Mouse (Mus musculus) induced T-regulatory cell, adult 2 months (primary cell): Measurements from ENCODE around the gene Samd15.

Experiments used
- DNase-seq: peaks from one replicate; pipeline ENCODE4 v3.0.0-alpha.2; 2012; ENCODE audit warnings: low read depth

The Samd15 gene

DNA sequence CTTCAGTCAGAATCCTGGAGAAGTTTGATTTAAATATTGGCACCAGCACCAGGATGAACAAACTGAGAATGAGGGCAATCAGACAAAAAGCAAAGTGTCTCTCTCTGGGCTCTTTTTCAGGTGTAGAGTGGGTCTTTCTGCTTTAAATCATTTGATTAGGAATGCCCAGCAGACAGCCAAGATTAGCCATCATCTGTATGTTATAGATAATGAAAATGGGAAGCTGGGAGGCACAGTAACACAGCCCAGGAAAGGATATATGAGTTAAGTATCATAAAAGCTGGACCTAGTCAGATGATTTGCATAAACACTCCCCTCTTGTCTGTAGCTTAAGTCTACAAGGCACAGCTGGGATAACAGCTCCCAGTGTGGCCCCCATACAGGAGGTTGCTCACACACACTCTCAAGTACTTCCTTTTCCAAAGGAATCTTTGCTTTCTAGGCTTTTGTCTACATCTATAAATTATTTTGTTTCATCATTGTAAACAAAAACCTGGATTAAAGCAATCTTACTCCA, 30.9 kb downstream of the Samd15 start:
- no peak for DNase-seq

DNA sequence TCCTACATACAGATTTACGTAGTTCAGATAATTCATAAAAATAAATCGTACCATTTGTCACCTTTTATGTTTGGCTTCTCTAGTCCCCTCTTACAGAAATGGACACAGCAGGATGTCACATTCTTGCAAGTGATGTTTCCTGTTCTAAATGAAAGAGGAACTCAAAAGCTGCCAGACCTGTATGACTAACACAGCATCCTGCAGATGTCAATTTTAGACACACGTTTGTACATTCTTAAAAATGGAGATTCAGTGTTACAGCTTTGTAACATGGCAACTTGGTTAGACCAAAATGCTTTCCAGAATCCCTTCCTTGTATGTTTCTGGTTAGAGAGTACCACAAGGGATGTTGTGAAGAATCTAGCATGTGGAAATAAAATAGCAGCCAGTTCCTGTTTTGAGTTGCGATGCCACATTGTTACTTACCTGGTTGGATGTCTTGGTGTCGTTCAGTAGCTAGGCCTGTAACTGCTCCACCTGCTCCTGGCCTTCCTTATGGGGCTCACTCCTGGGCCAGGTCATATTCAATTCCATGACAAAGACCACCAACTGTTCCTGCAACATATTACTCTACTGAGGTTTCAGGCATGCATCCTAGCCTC, 37.5 kb downstream of the Samd15 start:
- DNase-seq = peak; percentile 25

DNA sequence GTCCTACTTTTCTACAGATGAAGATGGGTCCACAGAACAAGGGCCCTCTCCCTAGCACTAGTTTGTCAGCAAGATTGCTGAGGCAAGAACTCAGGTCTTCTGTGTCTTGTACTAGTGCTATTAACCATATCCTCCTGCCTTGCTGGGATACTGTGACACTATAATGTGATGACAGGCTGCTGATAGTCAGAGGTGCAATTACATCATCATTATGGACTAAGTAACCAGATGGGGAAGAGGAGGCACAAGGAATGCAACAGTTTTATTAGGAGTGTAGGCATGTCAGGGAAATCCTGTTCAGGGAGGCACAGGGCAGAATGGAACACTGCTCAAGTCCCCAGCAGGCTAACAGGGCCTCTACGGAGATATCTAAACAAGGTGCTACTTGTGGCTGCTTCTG, 39.1 kb downstream of the Samd15 start, which contains the start of gene Noxred1:
Noxred1 (minus strand) TSS at position 101 of the 400 bp plus-strand sequence.
- no peak for DNase-seq

DNA sequence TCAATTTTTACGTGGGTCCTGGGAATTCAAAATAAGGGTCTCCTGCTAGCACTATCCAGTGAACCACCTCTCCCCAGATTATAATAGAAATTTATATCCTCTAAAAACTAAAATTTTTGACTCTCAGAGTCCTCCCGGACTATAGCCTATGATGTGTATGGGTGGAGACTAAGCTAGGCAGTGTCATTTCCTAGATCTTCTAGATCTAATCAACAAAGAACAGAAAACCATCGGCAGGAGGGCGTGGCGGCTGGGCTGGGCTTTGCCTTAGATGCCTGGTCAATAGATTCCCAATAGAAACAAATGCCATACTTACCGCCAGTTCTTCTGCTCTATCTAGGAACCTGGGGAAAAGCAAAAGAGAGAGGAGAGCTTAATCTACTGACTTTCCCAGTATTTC, 50.6 kb downstream of the Samd15 start:
- no peak for DNase-seq

DNA sequence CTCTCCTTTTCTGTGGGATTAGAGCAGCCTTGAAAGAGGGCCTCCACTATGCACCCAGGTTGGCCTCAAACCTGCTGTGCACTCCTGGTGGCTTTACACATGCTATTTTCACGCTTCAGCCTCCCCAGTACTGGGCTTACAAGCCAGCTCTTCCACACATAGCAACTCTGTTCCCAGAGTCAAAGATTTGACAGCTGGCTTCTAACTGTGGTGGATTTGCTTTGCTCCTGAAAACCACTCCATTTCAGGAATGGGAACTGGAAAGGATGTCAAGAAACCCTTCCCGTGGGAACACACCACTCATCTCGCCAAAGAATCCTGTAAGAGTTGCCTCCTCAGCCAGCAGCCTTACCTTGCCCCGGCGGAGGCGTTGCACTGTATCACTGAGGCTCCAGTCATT, 54.4 kb downstream of the Samd15 start:
- no peak for DNase-seq

DNA sequence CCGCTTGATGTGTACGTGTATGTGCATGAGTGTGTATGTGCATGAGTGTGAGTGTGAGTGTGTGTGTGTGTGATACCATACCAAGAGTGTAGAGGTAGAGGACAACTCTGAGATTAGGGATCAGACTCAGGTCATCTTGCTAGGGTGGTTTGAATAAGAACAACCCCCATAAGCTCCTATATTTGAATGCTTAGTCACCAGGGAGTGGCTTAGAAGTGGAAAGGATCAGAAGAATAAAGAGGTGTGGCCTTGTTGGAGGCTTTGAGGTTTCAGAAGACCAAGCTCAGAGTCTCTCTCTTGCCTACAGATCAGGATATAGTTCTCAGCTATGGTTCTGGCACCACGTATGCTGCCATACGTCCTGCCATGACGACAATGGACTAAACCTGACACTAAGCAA, 57.1 kb downstream of the Samd15 start:
- DNase-seq = peak; percentile 18

DNA sequence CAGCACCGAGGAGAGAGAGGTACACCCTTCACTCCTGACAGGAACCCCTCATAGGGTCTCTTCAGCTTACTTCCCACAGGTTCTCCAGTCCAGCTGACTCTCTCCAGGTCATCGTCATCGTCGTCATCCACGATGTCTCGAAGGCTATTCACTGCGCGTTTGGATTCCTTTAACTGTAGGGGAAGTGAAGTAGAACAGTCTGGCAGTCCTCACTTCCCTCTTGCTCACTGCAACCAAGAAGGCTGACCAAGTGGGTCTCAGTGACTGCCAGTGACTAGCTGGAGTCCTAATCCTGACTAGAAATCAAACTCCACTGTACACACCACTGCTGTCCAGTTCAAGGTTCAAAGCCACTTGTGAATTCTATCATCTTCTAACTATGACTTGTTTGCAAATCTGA, 61.0 kb downstream of the Samd15 start:
- no peak for DNase-seq
